Mouse (Mus musculus) monocyte, adult 59 days (primary cell): ENCODE data around the gene Ncf4. TPM values are rescaled to one million over a fixed set of nuclear protein-coding genes. Genes with fewer than 3 reads are reported as not detected.

Experiments
- total RNA-seq, 2 experiments: library from RNA; stranded (reverse); gene quantifications; one replicate each; pipeline ENCODE4 v1.2.4; 2023

The Ncf4 gene
- total RNA-seq, result 100 to 1,000 TPM; 357 to 397 TPM

DNA sequence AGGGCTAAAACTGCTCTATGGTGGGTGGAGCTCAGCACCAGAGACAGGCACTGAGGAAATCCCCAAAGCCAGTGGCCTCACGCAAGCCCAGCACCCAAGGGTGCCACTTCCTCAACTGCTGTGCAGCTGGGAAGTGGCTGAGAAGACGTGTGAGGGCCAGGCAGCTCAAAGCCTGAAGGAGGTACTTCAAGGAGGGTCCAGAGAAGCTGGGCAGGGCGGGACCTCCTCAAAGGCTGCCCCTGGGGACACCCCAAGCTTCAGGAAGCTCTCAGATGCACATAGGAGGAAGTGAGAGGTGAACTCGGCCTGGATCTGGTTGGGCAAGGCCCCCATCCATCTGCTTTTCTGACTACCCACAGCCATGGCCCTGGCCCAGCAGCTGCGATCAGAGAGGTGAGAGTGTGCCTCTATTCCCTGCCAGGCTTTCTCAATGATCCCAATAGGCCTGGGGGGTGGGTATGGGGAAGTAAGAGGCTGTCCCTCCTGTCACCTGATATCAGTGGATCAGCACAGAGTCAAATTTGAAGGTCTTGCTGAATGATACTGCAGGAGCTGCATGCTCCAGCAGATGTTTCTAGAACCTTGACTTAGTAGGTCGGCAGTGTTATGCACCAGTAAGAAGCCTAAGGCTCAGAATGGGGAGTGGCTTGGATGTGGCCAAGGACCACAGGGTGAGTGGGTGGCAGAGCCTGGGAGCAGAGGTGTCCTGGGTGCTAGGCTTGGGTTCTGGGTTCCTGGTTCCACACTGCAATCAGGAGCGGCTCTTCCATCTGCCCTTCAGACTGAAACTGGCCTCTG is at the start of gene Ncf4:
Gene Ncf4 (plus strand): TSS at position 107 of the 798 bp plus-strand sequence.

DNA sequence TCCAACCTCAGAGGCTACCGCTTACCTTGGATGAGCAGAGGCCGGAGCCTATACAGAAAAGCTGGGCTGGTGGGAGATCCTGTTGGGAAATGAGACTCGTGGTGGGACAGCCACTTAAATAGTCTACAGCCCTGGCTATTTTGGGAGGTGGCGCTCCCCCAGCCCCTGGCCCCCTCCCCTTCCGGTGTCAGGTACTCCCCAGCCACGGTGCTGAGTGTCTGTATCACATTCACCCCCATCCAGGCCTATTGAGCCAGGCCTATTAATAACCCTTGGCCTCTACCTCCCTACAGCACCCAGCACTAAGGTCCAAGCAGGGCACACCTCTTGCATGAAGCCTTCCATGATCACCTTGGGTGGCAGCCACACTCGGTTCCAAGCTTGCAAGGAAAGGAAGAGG is 38.3 kb upstream of the Ncf4 start, which contains the start of gene Pvalb:
Gene Pvalb (minus strand): TSS at position 89 of the 400 bp plus-strand sequence.

DNA sequence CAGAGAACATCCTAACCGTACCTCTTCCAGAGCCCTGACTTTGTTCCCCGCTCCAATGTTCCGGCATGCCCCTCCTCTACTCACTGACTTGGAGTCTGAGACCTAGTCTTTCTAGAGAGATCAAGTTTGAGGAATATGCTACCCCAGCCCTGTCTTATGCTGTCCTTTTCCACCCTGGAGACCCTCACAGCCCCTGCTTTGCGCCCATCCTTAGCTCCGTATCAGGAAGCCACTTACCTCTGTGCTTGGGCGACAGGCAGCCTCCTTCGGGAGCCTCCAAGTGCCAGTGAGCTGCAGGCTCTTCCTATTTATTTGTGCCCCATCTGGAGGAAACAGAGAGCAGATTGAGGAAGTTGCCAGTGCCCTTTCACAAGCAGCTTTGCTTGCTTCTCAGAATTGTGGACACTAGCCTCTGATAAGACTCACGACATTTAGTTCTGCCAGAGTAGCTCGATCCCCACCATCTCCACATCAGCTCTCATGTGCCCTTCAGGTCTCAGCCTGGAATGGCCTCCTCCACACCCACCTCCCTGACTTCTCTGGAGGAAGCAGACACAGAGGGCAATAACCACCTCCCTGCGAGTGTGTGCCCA is 60.8 kb downstream of the Ncf4 start, which contains the start of gene Csf2rb2:
Gene Csf2rb2 (minus strand): TSS at position 381 of the 593 bp plus-strand sequence.

Other genes with a start within 250 kb of the Ncf4 start
- not detected for gene Cacng2, start 124.8 kb upstream of the Ncf4 start, total RNA-seq
- 1 to 10 TPM; 6.9 to 9.9 TPM for gene Ift27, start 70.7 kb upstream of the Ncf4 start, total RNA-seq
- gene Pvalb, start 38.4 kb upstream of the Ncf4 start, total RNA-seq, result not detected
- 10 to 100 TPM; 43.7 to 48.7 TPM for gene Csf2rb2, start 60.9 kb downstream of the Ncf4 start, total RNA-seq
- 100 to 1,000 TPM; 266 to 291 TPM for gene Csf2rb, start 81.0 kb downstream of the Ncf4 start, total RNA-seq
- not detected for gene Tex33, start 151.1 kb downstream of the Ncf4 start, total RNA-seq
- under 1 TPM in 1 of 2 experiments, not detected in 1; 0.64 TPM for gene Tst, start 161.1 kb downstream of the Ncf4 start, total RNA-seq
- 10 to 100 TPM; 12.9 to 14.7 TPM for gene Mpst, start 161.6 kb downstream of the Ncf4 start, total RNA-seq
- gene Kctd17, start 183.8 kb downstream of the Ncf4 start, total RNA-seq, result 10 to 100 TPM; 29.3 to 29.5 TPM
- not detected for gene Tmprss6, start 223.8 kb downstream of the Ncf4 start, total RNA-seq